Mouse (Mus musculus): Measurements from ENCODE around the gene 1700067P10Rik. TPM values are rescaled to one million over a fixed set of nuclear protein-coding genes. Genes with fewer than 3 reads are reported as not detected.

The 1700067P10Rik gene
- not detected for total RNA-seq (2023)

DNA sequence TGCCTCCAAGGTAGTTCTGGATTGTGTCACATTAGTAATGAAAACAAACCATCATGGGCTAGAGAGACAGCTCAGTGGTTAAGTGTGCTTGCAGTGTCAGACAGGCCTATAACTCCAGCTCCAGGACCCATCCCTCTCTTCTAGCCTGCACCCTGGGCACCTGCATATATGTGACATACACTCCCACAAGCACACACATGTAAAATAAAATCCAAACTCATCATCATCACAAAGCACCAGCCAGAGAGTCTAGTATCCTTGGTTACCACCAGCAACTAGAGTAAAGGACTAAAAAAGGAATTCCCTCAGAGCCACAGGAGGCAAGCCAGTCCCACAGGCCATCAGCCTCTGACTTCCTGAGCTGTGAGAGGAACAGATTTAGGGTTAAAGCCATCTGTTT lies at the start of gene 1700067P10Rik:
TSS of gene 1700067P10Rik (plus strand) at position 301 of the 400 bp plus-strand sequence.

Other genes starting within 250 kb of the 1700067P10Rik start
- gene Foxp4, start 164.7 kb upstream of the 1700067P10Rik start, total RNA-seq (2023), result 62.3 TPM
- gene 1700122O11Rik, start 51.0 kb upstream of the 1700067P10Rik start, total RNA-seq (2023), result not detected
- gene 9830107B12Rik, start 56.9 kb downstream of the 1700067P10Rik start, total RNA-seq (2023), result not detected
- 1.6 TPM for gene A530064D06Rik, start 78.0 kb downstream of the 1700067P10Rik start, total RNA-seq (2023)
- gene Trem1, start 143.4 kb downstream of the 1700067P10Rik start, total RNA-seq (2023), result 1.2 TPM
- 0.89 TPM for gene Trem3, start 158.5 kb downstream of the 1700067P10Rik start, total RNA-seq (2023)
- gene Treml4, start 175.0 kb downstream of the 1700067P10Rik start, total RNA-seq (2023), result 2.9 TPM
- 78.0 TPM for gene Treml2, start 210.2 kb downstream of the 1700067P10Rik start, total RNA-seq (2023)
- 3.5 TPM for gene B430306N03Rik, start 226.8 kb downstream of the 1700067P10Rik start, total RNA-seq (2023)

Measured in CD8-positive naive resting alpha-beta T cell, adult 57 days (primary cell).